9 mouse cellular contexts compared by ENCODE assay signal in genomic region chr2:58174476-58175286, GRCm38 (mm10). TPM values are rescaled to one million over a fixed set of nuclear protein-coding genes. Genes with fewer than 3 reads are reported as not detected.
A peak's percentile ranks its signal among the peaks of the same experiment; 100 is the strongest.
DNase-seq lines count a peak whose midpoint lies in the region; ATAC-seq lines count a peak whose summit lies in the region.
"Had no signal": no experiment of that assay in that cellular context is flagged by ENCODE, and none has a peak within 500 bp of the region (broad histone marks: within the 10 kb centered on the region; RNA-seq: fewer than 3 reads in every experiment).

No protein-coding gene starts in this region.

- DNase-seq in cerebellum, postnatal 4 days (ENCODE audit: low spot score in 2 of 2): no peak
- DNase-seq in lung, postnatal 4 days: no peak
- DNase-seq in thymus, postnatal 0 days (ENCODE audit: low spot score): no peak
- no peak for DNase-seq in lung, postnatal 36 days
- DNase-seq: thymus, postnatal 25 days had no signal

- no peak overlapping the region for H3K4me2 ChIP-seq in lung, embryonic 16.5 days (ENCODE audit: low read depth, low read length)
- H3K4me2 ChIP-seq in hindbrain, embryonic 12.5 days (replicated peaks): no peak overlapping the region
- H3K4me2 ChIP-seq in midbrain, embryonic 16.5 days (ENCODE audit: low read length): peak overlapping the region; percentile 35

- H3K36me3 ChIP-seq in lung, embryonic 16.5 days (ENCODE audit: control insufficient read depth, insufficient read depth, low read length): no peaks in the 10 kb centered on the region
- H3K36me3 ChIP-seq in hindbrain, embryonic 12.5 days: no peaks in the 10 kb centered on the region
- H3K36me3 ChIP-seq in midbrain, embryonic 16.5 days (ENCODE audit: control insufficient read depth, insufficient read depth, low read length): no peaks in the 10 kb centered on the region

- no peaks in the 10 kb centered on the region for H3K27me3 ChIP-seq in lung, embryonic 16.5 days (ENCODE audit: control insufficient read depth, insufficient read depth, low read depth, low read length)
- H3K27me3 ChIP-seq in hindbrain, embryonic 12.5 days: no peaks in the 10 kb centered on the region
- no peaks in the 10 kb centered on the region for H3K27me3 ChIP-seq in midbrain, embryonic 16.5 days (ENCODE audit: control insufficient read depth, insufficient read depth, low read depth, low read length)

- ATAC-seq in cerebellum, adult (ENCODE audit: insufficient number of reproducible peaks, low FRiP score, low TSS enrichment): peak; percentile 36; the same call in 1 of the 2 replicates
- ATAC-seq in lung, embryonic 16.5 days (ENCODE audit: low read depth): peak; percentile 71
- ATAC-seq in hindbrain, embryonic 12.5 days (ENCODE audit: low FRiP score): peak; percentile 89
- peak; percentile 91 for ATAC-seq in midbrain, embryonic 16.5 days

- WGBS in lung, embryonic 16.5 days: 52% methylated on average over 9 of the region's 9 CpGs
- 67% methylated on average over 9 of the region's 9 CpGs for WGBS in hindbrain, embryonic 12.5 days
- WGBS in midbrain, embryonic 16.5 days: 22% methylated on average over 9 of the region's 9 CpGs

- peaks cover 12% of the 10 kb centered on the region for H3K4me1 ChIP-seq in lung, embryonic 16.5 days (replicated peaks; ENCODE audit: control insufficient read depth, insufficient read depth, low read length)
- peaks cover 3% of the 10 kb centered on the region; the same call in 1 of the 2 replicates for H3K4me1 ChIP-seq in hindbrain, embryonic 12.5 days
- H3K4me1 ChIP-seq in midbrain, embryonic 16.5 days (ENCODE audit: control insufficient read depth, insufficient read depth, low read length): peaks cover 14% of the 10 kb centered on the region

- peak overlapping the region; percentile 72 for H3K27ac ChIP-seq in lung, embryonic 16.5 days (ENCODE audit: low read length)
- H3K27ac ChIP-seq in hindbrain, embryonic 12.5 days: 0 out of 2 replicates have a peak overlapping the region, but pooled peaks have one; percentile 4
- H3K27ac ChIP-seq in midbrain, embryonic 16.5 days (ENCODE audit: low read length): peak overlapping the region; percentile 73

- no peak overlapping the region for H3K4me3 ChIP-seq in lung, embryonic 16.5 days (ENCODE audit: low read length)
- no peak overlapping the region for H3K4me3 ChIP-seq in hindbrain, embryonic 12.5 days
- no peak overlapping the region for H3K4me3 ChIP-seq in midbrain, embryonic 16.5 days (ENCODE audit: low read depth, low read length)

- no peak overlapping the region for H3K9ac ChIP-seq in lung, embryonic 16.5 days (ENCODE audit: low read length)
- no peak overlapping the region for H3K9ac ChIP-seq in hindbrain, embryonic 12.5 days
- H3K9ac ChIP-seq in midbrain, embryonic 16.5 days (ENCODE audit: low read depth, low read length): peak overlapping the region; percentile 38; the same call in 1 of the 2 replicates

- no peaks in the 10 kb centered on the region for H3K9me3 ChIP-seq in lung, embryonic 16.5 days (ENCODE audit: control insufficient read depth, low read length)
- no peaks in the 10 kb centered on the region for H3K9me3 ChIP-seq in hindbrain, embryonic 12.5 days (replicated peaks)
- no peaks in the 10 kb centered on the region for H3K9me3 ChIP-seq in midbrain, embryonic 16.5 days (replicated peaks; ENCODE audit: control insufficient read depth, low read length, poor library complexity, severe bottlenecking)

RNA-seq across cellular contexts. Expression of gene Cytip, which starts 20.7 kb away (rescaled TPM):
- 3.8 and 4.6 TPM in 2 replicates for polyA plus RNA-seq in lung, embryonic 16.5 days (2015; fragmentation: Nextera tagmentation; extraction: Ambion mirVana)
- polyA plus RNA-seq in hindbrain, embryonic 12.5 days (2016; fragmentation: Nextera tagmentation; extraction: Ambion mirVana): 0.23 and 0.86 TPM in 2 replicates
- 0.44 TPM in 1 of 2 replicates, not detected in the other for polyA plus RNA-seq in midbrain, embryonic 16.5 days (2015; fragmentation: Nextera tagmentation; extraction: Ambion mirVana)
- polyA plus RNA-seq in thymus, postnatal 0 days (2015; fragmentation: Nextera tagmentation; extraction: Ambion mirVana): 117 and 125 TPM in 2 replicates

Comparison
In these comparisons a context has a peak if more than half of its experiments do, and no peak if none do; other contexts are left out.
1. ATAC-seq: peak in every context shown above with its lines; median percentile 91 in midbrain, embryonic 16.5 days; 89 in hindbrain, embryonic 12.5 days; 71 in lung, embryonic 16.5 days; 36 in cerebellum, adult.
2. H3K27ac ChIP-seq: peak in every context shown above with its lines; median percentile 73 in midbrain, embryonic 16.5 days; 72 in lung, embryonic 16.5 days; 4 in hindbrain, embryonic 12.5 days.
3. RNA of gene Cytip, which starts 20.7 kb away (polyA plus RNA-seq): 117 to 125 TPM in thymus, postnatal 0 days; 3.8 to 4.6 TPM in lung, embryonic 16.5 days, 0.44 TPM in midbrain, embryonic 16.5 days and 0.23 to 0.86 TPM in hindbrain, embryonic 12.5 days; every median in the first group is over 10 times any median in the second.